Mouse (Mus musculus) small intestine, adult 2 months (tissue): ENCODE measurements around the gene Fgf18.

Experiments
- CTCF ChIP-seq: fragments of 200-500 bp; IDR thresholded peaks from 2 replicates; pipeline ENCODE4 v1.5.1; 2012; ENCODE audit warnings: low read depth, mild to moderate bottlenecking, control low read depth, inconsistent platforms, low read length, moderate library complexity, mixed read lengths; ENCODE audit not compliant: insufficient replicate concordance, insufficient read length; ENCODE audit errors: extremely low read depth
- POLR2A ChIP-seq: fragments of 200-500 bp; IDR thresholded peaks from 2 replicates; pipeline ENCODE4 v1.6.1; 2012; ENCODE audit warnings: low read depth, mild to moderate bottlenecking, control low read depth, inconsistent platforms, low read length, moderate library complexity

- TF ChIP-seq CTCF (no peak), POLR2A (no peak)
Observed at GRCm38 (mm10) chr11:33098446-33098845, 48.8 kb downstream of the Fgf18 start.
